Mouse (Mus musculus): ENCODE data around the gene Ccdc122. TPM values are rescaled to one million over a fixed set of nuclear protein-coding genes. Genes with fewer than 3 reads are reported as not detected.

The Ccdc122 gene
- total and polyA plus RNA-seq, 2 experiments from 2014 or later = 1.7 to 2.8 TPM

DNA sequence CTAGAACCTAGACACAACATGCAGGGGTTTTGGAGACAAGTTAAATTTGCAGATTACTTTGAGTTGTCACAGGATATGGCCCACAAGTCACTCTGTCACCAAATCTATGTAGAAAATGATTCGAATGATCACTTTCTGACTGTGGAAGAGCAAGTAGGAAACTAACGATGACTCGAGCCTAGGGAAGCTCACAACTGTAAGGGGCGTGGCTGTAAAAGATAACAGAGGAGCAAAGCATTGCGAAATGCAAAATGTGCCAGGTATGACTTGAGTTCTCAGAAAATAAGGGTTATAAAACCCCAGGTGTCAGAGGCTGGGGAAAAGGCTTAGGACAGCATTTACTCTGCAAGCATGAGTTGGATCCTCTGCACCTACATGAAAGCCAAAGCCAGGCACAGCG is 19.4 kb upstream of the Ccdc122 start:
- no peak overlapping the region for H3K9ac ChIP-seq (replicated peaks; ENCODE audit: low read length)
- DNase-seq (ENCODE audit: low spot score) (no peak), ATAC-seq (no peak)
- no peaks in the 10 kb centered on the region for H3K27me3 ChIP-seq (ENCODE audit: insufficient read depth, low read length)
- no peak for TF ChIP-seq CTCF (IDR thresholded peaks at IDR 0.05; ENCODE audit: low read depth)
- no peaks in the 10 kb centered on the region for H3K4me1 ChIP-seq (ENCODE audit: insufficient read depth, low read length)
- H3K36me3 ChIP-seq (ENCODE audit: insufficient read depth, low read length) = no peaks in the 10 kb centered on the region
- H3K27ac ChIP-seq = no peak overlapping the region
- no peaks in the 10 kb centered on the region for H3K9me3 ChIP-seq (ENCODE audit: low read length)
- H3K4me3 ChIP-seq (ENCODE audit: low read length) = no peak overlapping the region
- whole genome bisulfite sequencing = 91% methylated on average over 6 of the region's 6 CpGs
- H3K4me2 ChIP-seq (ENCODE audit: low read depth, low read length) = no peak overlapping the region

DNA sequence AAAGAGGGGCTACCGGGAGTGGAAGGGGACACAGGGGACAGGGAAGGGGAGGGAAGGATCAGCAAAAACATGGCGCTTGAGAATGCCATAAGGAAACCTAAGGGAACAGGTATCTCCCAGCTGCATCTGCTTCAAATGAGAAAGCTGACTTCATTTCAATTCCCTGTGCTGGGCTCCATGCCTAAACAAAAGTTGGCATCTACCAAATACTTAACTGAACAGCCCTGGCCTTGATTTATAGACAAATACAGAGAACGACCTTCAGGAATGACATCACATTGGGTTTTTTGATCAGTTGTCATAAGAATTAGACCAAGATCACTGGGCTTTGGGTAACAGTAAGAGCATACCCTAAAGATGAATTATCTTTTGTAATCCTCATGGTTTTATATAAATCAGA is 12.1 kb upstream of the Ccdc122 start:
- DNase-seq (ENCODE audit: low spot score) (no peak), ATAC-seq (no peak)
- no peak for TF ChIP-seq CTCF (IDR thresholded peaks at IDR 0.05; ENCODE audit: low read depth)
- Histone ChIP-seq H3K4me1 (ENCODE audit: insufficient read depth, low read length) (no peaks in the 10 kb centered on the region), H3K9ac (replicated peaks; ENCODE audit: low read length) (no peak overlapping the region), H3K9me3 (ENCODE audit: low read length) (no peaks in the 10 kb centered on the region), H3K27me3 (ENCODE audit: insufficient read depth, low read length) (no peaks in the 10 kb centered on the region), H3K4me2 (ENCODE audit: low read depth, low read length) (no peak overlapping the region), H3K4me3 (ENCODE audit: low read length) (no peak overlapping the region), H3K27ac (no peak overlapping the region), H3K36me3 (ENCODE audit: insufficient read depth, low read length) (no peaks in the 10 kb centered on the region)
- WGBS = 81% methylated on average over 3 of the region's 3 CpGs

DNA sequence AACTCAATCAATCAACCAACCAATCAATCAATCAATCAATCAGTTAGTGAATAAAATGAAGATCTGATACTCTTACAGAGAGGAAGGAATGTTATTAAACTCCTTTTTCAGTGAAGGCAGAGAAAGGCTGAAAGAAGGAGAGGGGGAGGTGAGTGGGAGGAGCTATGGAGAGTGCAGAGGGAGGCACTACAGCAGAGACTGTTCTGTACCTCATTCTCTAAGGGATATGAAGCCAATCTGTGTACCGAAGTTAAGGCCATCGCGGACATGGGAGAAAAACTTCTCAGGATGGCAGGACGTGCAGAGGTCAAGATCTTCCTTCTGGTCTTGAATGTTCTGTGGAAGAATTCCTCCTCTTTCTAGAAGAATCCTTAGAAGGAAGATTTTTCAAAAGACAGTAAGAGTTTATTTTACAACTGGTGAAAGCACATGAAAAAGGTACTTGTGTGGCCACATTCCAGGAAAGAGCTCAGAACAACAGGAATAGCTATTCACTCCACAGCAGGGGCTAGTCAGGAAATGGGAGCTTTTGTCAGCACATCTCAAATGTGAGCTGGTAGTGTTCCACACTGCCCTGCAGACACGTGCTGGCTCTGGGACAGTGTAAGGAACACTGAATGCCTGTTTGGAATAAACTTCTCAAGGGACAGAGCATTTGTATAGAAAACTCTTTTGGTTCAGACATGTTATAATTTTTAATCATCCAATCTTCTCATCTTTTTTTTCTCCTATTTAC is 7.1 kb upstream of the Ccdc122 start:
- no peaks in the 10 kb centered on the region for H3K27me3 ChIP-seq (ENCODE audit: insufficient read depth, low read length)
- ATAC-seq (no peak), DNase-seq (ENCODE audit: low spot score) (peak; percentile 9)
- WGBS = 54% methylated on average over 5 of the region's 5 CpGs
- H3K36me3 ChIP-seq (ENCODE audit: insufficient read depth, low read length) = no peaks in the 10 kb centered on the region
- H3K9ac ChIP-seq (replicated peaks; ENCODE audit: low read length) = no peak overlapping the region
- TF ChIP-seq CTCF (IDR thresholded peaks at IDR 0.05; ENCODE audit: low read depth) = no peak
- no peaks in the 10 kb centered on the region for H3K9me3 ChIP-seq (ENCODE audit: low read length)
- H3K4me3 ChIP-seq (ENCODE audit: low read length) = no peak overlapping the region
- no peak overlapping the region for H3K4me2 ChIP-seq (ENCODE audit: low read depth, low read length)
- H3K4me1 ChIP-seq (ENCODE audit: insufficient read depth, low read length) = no peaks in the 10 kb centered on the region
- no peak overlapping the region for H3K27ac ChIP-seq

DNA sequence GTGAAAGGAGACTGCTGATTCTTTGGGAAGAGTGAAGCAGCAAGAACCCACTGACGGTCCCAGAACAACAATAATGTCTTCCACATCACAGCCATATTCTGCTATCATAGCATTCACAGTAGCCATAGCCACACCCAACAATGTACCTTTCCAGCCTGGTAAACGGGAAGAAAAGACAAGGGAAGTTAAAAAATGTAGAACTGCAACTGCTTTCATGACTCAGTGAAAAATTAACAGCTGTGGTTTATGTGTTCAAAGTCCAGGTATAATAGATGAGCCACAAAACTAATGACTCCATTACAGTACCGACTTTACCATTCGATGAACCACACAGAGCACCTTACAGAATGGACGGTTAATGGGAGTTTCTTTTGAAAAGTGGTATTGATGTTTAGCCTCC is 5.8 kb upstream of the Ccdc122 start:
- ATAC-seq = no peak
- DNase-seq (ENCODE audit: low spot score) = no peak
- Histone ChIP-seq H3K4me1 (ENCODE audit: insufficient read depth, low read length) (no peaks in the 10 kb centered on the region), H3K4me2 (ENCODE audit: low read depth, low read length) (no peak overlapping the region), H3K27ac (no peak overlapping the region), H3K4me3 (ENCODE audit: low read length) (no peak overlapping the region), H3K9me3 (ENCODE audit: low read length) (no peaks in the 10 kb centered on the region), H3K9ac (replicated peaks; ENCODE audit: low read length) (no peak overlapping the region), H3K27me3 (ENCODE audit: insufficient read depth, low read length) (no peaks in the 10 kb centered on the region), H3K36me3 (ENCODE audit: insufficient read depth, low read length) (no peaks in the 10 kb centered on the region)
- WGBS = 92% methylated on average over 5 of the region's 5 CpGs
- no peak for TF ChIP-seq CTCF (IDR thresholded peaks at IDR 0.05; ENCODE audit: low read depth)

DNA sequence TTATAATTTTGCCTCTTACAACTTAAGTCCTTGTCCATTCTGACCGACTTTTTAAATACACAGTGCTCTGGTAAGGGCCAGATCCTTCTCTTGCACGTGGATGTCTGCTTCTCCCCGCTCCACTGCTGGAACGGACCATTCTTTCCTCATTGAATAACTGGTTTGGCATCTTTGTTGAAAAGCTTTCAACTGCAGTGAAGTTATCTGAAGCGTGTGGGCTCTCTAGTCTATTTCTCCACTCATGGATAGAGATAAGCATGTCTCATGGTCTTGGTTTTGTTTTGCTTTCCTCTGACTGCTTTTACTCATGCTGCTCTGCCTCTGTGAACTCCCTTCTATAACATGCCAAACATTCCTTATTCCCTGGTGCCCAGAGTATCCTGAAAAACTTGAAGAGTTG is 4.1 kb upstream of the Ccdc122 start:
- H3K27ac ChIP-seq = no peak overlapping the region
- no peaks in the 10 kb centered on the region for H3K9me3 ChIP-seq (ENCODE audit: low read length)
- ATAC-seq (no peak), DNase-seq (ENCODE audit: low spot score) (no peak)
- WGBS = 65% methylated on average over 5 of the region's 5 CpGs
- H3K4me3 ChIP-seq (ENCODE audit: low read length) = no peak overlapping the region
- H3K4me2 ChIP-seq (ENCODE audit: low read depth, low read length) = no peak overlapping the region
- no peaks in the 10 kb centered on the region for H3K4me1 ChIP-seq (ENCODE audit: insufficient read depth, low read length)
- no peak for TF ChIP-seq CTCF (IDR thresholded peaks at IDR 0.05; ENCODE audit: low read depth)
- H3K27me3 ChIP-seq (ENCODE audit: insufficient read depth, low read length) = no peaks in the 10 kb centered on the region
- H3K36me3 ChIP-seq (ENCODE audit: insufficient read depth, low read length) = no peaks in the 10 kb centered on the region
- H3K9ac ChIP-seq (replicated peaks; ENCODE audit: low read length) = no peak overlapping the region

DNA sequence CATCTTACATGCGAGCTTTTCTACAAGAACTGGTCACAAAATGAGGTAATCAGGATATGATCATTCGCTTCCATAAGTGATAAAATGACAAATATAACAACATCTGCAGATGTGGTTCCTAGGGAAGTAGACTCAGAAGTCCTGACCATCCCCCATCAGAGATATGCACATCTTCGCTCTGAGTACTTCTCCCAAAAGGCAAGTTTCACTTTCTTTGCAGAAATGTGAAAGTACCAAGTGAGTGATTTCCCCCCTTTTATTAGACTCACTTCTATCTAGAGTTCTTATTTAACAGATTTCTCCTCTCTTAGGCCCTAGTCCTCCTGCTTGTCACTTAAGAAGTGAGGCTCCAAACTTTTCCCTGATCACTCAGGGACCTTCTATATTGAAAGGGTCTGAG is 3.2 kb upstream of the Ccdc122 start:
- no peak for TF ChIP-seq CTCF (IDR thresholded peaks at IDR 0.05; ENCODE audit: low read depth)
- Histone ChIP-seq H3K4me1 (ENCODE audit: insufficient read depth, low read length) (no peaks in the 10 kb centered on the region), H3K9me3 (ENCODE audit: low read length) (no peaks in the 10 kb centered on the region), H3K36me3 (ENCODE audit: insufficient read depth, low read length) (no peaks in the 10 kb centered on the region), H3K4me2 (ENCODE audit: low read depth, low read length) (no peak overlapping the region), H3K27ac (no peak overlapping the region), H3K9ac (replicated peaks; ENCODE audit: low read length) (no peak overlapping the region), H3K4me3 (ENCODE audit: low read length) (no peak overlapping the region), H3K27me3 (ENCODE audit: insufficient read depth, low read length) (no peaks in the 10 kb centered on the region)
- DNase-seq (ENCODE audit: low spot score) (no peak), ATAC-seq (no peak)
- 93% methylated on average over 3 of the region's 3 CpGs for WGBS

DNA sequence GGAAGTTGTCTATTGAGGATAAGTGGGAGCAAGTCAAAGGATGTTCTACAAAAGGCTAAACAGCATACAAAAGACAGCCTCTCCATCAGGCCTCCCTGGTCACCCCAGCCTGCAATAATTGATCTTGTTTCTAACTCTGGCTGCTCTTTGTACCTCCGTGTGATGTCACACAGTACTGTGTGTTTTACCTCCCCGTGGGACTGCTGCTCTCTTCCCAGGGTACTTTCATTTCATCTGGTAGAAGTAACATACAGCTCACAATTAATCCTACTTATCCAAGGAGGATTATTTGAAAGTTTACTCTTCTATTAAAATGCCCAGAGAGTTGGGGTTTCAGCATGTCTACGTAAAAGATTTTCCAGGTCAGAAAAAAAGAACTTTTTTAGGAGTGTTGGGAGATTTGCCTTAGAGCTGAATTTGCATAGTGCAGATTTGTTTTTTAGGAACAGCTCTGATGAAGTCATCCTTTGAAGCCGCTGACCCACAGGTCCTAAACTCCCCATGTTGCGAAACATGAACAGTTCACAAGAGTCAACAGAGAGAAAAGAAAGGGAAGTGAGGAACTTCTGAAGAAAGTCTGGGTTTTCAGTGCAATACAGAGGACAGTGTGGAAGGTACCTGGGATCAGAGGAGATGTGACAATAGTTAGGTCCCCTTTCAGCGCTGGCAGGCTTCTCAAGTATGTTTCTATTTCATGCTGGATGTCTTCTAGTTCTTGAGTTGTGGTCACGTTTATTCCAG is 2.2 kb upstream of the Ccdc122 start:
- H3K4me3 ChIP-seq (ENCODE audit: low read length) = no peak overlapping the region
- H3K27me3 ChIP-seq (ENCODE audit: insufficient read depth, low read length) = no peaks in the 10 kb centered on the region
- H3K9me3 ChIP-seq (ENCODE audit: low read length) = no peaks in the 10 kb centered on the region
- H3K27ac ChIP-seq = no peak overlapping the region; the same call in 1 of the 2 replicates
- H3K36me3 ChIP-seq (ENCODE audit: insufficient read depth, low read length) = no peaks in the 10 kb centered on the region
- DNase-seq (ENCODE audit: low spot score) (peak; percentile 10), ATAC-seq (no peak)
- whole genome bisulfite sequencing = 65% methylated on average over 7 of the region's 7 CpGs
- H3K4me2 ChIP-seq (ENCODE audit: low read depth, low read length) = no peak overlapping the region
- H3K9ac ChIP-seq (replicated peaks; ENCODE audit: low read length) = no peak overlapping the region
- no peaks in the 10 kb centered on the region for H3K4me1 ChIP-seq (ENCODE audit: insufficient read depth, low read length)
- no peak for TF ChIP-seq CTCF (IDR thresholded peaks at IDR 0.05; ENCODE audit: low read depth)

Data from hindbrain, postnatal 0 days (tissue).